Mouse (Mus musculus) mature B cell (primary cell): ENCODE measurements around the gene Agpat2.

Experiments
- in situ Hi-C: fragments of 300-500 bp; cut with MboI; formaldehyde crosslinking; loops from 2 replicates; pipeline ENCODE4 v1.14.3; 2019

The Agpat2 gene

DNA sequence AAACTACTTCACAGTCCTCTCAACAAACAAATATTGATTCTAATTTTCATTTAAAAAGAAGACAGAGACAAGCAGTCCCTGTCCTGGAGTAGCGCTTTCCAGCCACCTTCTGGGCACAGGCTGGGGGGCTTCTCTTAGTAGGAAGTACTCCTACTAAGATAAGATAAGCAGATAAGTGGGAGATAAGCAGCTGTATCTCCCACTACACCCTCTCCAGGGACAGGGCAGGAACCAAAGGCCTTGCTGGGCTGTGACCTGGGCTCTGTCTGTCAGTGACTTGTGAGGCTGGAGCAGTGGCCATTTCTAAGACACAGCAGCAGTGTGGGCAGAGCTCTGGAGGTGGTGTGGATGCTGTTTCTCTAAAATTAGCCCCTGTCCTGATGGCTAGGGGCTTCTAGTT lies 28.8 kb downstream of the Agpat2 start:
- in situ Hi-C loops: no loop called here

DNA sequence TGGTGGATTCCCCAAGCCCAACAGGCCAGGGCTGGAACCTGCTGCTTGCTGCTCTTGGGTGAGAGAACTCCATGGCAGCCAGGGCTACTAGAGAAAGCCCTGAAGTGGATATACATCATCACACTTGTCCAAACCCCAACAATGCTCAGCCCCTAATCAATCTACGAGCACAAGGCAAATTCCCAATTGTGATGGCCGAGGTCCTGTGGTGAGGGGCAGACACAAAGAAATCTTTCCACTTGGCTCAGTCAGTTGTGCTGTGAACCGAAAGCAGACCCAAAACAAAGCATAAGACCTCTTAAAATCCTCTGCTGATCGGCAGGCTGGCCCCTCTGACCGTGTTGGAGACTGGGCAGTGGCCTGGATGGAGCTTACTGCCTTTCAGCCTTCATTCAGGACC lies 29.4 kb downstream of the Agpat2 start:
- in situ Hi-C loops: no loop called here

- in situ Hi-C loops: no loop called here
These were observed 30.4 kb downstream of the Agpat2 start for GRCm38 (mm10) chr2:26573807-26574206.

DNA sequence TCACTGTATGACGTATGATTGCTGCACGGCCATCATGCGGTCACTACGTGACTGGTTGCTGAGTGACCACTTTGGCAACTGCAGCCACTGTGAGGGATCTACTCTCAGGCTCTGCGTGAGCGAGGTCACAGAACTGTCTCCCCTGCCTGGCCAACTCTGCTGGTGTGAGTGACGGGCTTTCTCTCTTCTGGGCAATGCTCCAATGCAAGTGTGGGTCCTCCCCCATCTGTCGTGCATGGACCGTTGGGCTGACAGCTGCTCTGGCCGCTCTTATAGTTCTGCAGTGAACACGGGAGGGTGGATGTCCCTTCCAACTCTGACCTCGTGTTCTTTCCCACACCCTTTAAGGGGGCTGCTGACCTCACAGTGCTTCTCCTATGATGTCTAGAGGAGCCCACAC lies 30.8 kb downstream of the Agpat2 start:
- in situ Hi-C loops: no loop called here

- in situ Hi-C loops: no loop called here
These were observed 32.4 kb downstream of the Agpat2 start for GRCm38 (mm10) chr2:26571826-26572225.

- in situ Hi-C loops: no loop called here
These were observed 32.8 kb downstream of the Agpat2 start for GRCm38 (mm10) chr2:26571400-26571799.

DNA sequence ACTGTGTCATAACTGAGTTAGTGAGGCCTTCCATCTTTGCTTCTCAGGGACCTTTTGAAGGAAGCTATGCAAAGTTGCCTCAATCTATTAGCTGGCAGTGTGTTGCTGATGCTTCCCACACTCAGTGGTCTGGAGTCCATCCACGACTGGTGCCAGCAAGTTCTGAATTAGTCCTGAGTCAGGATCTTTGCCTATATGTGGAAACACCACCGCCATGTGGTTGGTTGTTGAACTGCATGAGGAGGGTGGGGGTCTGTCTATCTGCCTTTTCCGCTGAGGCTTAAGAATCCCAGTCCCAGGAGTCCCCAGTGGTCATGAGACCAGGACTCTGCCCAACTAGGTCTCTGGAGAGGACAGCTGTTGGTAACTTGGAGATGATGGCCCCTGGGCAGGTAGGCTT lies 34.2 kb downstream of the Agpat2 start:
- in situ Hi-C loops: no loop called here

DNA sequence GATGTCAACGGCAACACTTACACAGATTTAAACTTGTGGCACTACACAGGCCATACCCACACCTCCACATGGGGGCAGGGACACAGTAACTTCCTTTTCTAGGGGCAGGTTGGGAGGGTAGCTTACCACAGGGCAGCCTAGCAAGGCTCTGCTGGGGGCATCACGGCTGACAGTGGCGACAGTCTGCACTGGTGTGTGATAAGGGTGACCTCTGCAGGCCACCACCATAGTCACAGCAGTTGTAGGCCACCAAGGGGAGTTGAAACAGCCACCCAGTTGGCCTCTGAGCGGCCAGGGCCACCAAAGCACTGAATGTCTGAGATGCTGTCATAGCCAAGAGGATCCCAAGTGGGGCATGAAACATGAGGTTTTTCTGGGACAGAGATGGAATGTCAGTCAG lies 38.0 kb downstream of the Agpat2 start:
- in situ Hi-C loops: no loop called here

DNA sequence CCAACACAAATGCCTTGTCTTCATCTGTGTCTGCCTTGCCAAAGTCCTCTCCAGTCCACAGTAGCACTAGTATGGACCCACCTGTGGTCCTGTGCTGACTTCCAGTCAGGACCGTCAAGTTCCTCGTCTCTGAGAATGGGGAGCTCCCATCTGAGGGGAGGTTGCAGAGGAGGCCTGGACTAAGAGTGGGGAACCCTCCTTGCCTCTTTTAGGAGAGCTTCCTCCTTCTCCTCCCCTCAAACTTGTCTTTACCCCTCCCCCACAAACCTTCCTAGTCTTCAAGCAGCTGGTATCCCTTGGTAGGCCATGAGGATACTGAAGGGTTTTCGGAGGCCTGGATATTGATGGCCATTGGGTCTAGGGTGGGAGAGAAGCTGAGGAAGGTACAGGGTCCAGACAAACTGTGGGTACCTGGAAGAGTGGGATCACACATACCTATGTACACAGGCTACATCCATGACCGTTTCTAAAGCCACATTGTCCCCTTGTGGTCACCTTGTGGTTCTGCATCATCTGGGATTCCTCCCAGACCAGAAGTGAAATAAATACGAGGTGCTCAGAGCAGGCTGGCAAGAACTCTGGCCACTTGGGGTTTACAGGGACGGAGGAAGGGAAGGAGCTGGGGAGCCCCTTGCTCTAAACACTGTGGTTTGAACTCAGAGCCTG lies 42.7 kb downstream of the Agpat2 start:
- in situ Hi-C loops: loop anchor here (5.0 kb wide), 1 partner anchor 109 kb away; no protein-coding TSS in a partner anchor

DNA sequence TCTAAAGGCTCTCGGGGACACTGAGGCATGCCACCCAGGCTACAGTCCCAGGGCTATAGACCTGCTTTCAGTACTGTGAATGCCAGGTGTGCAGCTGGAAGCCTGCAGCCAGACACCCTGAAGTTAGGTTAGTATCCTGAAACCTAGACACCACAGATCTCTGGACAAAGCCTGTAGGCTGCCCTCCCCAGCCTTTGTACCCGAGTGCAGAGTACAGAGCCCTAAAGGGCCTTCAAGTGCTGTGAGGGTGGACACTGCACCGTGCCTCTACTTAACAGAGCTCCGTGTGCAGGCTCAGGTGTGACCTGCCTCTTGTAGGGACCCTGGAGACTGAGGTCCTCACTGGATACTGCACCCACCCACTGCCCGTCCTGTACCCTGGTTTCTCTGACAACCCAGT lies 43.7 kb downstream of the Agpat2 start:
- in situ Hi-C loops: loop anchor here (5.0 kb wide), 1 partner anchor 108 kb away; no protein-coding TSS in a partner anchor

DNA sequence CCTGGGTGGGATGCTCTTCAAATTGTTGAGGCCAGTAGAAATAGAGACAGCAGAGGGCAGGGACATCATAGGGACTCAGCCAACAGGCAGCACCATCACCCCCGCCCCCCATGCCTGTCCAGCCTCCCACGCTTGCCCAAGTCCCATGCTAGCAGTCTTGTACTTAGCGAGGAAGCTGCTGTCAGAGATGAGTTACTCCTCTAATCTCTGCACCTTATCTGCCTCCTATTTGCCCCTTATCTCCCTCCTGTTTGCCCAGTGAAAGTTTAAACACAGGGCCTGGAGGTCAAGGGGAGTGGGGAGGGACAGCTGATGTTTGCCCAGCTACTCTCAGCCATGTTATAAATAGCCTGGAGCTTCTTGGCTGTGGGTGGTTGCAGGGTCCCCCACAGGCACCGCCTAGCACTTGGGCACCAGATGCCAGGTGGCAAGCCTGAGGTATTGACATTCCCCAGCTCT lies 47.7 kb downstream of the Agpat2 start:
- in situ Hi-C loops: no loop called here

DNA sequence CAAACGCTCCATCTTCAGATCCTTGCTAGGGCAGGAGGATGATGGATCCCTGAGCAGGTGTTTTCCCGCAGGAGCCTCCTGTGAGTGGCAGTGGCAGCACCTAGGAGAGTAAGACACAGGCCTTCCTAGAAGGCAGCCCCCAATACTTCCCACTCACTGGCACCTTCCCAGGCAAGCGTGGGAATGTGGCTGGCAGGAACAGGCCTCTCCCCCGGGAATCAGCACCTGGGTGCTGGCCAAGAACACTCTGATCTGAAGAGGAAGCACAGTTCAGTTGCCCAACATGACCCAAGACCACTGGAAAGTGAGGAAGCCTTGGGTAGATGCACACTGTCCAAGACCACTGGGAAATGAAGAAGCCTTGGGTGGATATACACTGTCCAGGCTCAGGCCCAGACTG lies 49.1 kb downstream of the Agpat2 start:
- in situ Hi-C loops: no loop called here

- in situ Hi-C loops: no loop called here
These were observed 50.3 kb downstream of the Agpat2 start for GRCm38 (mm10) chr2:26553904-26554303.

DNA sequence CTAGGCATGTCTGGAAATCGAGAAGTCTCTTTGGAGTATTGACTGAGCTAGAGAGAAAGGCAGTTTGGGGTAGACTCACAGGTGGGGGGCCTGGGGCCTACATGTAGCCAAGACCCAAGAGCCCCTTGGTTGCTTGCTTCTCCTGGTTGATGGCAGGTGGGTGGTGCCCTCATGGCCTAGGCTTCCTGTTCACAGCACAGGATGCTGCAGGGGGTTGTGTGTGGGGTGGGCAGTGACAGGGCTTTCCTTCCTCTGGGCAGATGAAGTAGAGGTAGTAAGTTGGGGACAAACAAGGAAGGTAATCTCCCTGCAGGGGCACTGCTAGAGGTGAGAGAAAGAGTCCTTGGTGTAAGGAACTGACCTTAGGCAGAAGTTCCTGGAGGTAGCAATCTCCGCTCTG lies 52.2 kb downstream of the Agpat2 start:
- in situ Hi-C loops: no loop called here

DNA sequence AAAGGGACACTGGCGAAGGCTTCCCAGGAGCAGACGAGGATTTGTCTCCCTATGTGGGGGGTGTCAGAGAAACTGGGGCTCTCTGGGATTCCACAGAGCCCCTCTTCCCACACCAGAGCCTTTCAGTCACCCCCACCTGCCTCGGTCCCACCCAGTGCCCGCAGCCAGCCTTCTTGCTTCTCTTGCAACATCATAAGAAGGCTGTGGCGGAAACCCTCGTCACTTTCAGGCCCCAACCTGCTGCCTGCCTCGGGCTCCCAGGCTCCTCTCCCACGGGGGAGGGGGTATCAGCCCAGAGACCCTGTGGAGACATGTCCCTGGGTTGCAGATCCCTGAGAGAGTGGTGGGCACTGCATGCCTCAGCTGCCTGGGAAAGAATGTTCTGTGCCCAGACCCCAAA lies 52.8 kb downstream of the Agpat2 start:
- in situ Hi-C loops: no loop called here

- in situ Hi-C loops: no loop called here
These were observed 53.4 kb downstream of the Agpat2 start for GRCm38 (mm10) chr2:26550777-26551176.

DNA sequence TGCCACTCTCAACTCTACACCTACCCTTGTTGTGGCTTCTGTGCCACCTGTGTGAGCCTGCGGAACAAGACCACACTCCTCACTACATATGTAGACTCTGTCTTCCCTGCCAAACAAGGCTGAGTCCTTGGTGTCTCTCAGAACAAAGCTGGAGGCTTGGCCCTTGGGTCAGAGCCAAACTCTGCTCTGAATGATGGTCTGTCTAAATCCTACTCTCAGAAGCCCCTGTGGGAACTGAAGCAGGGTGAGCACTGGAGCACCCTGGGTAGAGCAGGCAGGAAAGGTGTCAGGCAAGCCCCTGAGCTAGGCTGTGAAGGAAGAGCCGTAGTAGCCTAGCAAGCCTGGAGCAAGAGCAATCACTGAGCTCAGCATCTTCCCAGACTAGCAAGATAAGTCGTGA lies 54.0 kb downstream of the Agpat2 start:
- in situ Hi-C loops: no loop called here

- in situ Hi-C loops: no loop called here
These were observed 54.4 kb downstream of the Agpat2 start for GRCm38 (mm10) chr2:26549801-26550200.

DNA sequence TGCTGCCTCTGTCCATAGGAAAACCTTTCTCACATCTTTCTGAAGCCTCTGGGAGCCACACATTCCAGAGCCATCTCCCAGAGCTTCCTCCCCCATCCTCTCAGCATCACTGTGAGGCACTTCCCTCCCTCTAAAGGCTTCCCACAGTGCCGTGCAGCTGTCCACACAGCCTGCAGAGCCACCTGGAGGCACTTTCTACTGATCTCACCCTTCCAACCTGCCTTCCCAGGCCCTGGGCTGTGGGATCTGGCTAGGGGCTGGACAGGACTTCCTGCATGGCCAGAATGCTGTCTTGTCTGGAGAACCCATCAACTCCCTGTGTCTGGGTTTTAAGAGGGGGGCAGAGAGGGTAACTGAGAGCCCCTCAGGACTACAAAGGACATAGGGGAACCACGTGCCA lies 56.7 kb downstream of the Agpat2 start:
- in situ Hi-C loops: no loop called here

DNA sequence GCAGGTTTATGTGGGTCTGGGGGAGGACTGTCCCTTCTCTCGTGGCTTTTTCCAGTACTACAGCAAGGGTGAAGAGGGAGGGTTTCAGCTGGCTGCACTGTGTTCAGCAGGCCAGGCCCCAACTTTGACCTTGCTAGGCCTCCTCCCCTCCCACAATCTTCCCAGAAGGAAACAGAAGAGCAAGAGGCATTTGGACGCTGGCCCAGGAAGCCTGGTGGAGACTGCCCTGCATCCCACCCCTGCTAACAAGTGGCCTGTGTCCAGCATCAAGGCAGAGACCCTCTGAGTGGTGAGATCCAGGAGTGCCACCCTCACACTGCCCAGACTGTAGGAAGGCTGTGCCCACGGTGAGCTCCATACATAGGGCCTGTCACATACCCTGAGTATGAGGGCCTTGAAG lies 60.0 kb downstream of the Agpat2 start:
- in situ Hi-C loops: no loop called here

GRCm38 (mm10) chr2:26543768-26544167 lies 60.4 kb downstream of the Agpat2 start:
- in situ Hi-C loops: no loop called here

DNA sequence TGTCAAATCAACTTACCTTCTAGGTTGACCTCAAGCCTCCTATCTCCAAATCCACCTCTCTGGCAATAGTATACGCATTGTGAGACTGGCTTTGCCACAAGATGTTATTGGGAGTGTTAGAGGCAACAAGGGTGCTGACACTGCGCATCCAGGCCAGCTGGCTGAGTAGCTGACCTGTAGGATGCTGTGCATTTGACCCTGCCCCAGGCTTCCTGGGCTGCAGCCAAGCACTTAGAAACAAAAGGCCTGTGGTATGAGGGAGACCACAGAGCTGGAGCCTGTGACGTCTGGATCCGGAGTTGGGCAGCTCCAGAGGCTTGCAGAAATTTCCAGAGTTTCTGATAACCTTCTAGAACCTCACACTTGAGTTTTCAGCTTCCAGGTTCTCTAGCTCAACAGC lies 61.1 kb downstream of the Agpat2 start:
- in situ Hi-C loops: no loop called here
